Mouse (Mus musculus): ENCODE measurements at regions not wholly inside any gene's neighbourhood (a gene's known extent, or its start where the extent isn't known, plus 50 kb on each side); places are given as distances from the start of the nearest gene placed in this dataset.
A peak's percentile ranks its signal among the peaks of the same experiment; 100 is the strongest.

DNA sequence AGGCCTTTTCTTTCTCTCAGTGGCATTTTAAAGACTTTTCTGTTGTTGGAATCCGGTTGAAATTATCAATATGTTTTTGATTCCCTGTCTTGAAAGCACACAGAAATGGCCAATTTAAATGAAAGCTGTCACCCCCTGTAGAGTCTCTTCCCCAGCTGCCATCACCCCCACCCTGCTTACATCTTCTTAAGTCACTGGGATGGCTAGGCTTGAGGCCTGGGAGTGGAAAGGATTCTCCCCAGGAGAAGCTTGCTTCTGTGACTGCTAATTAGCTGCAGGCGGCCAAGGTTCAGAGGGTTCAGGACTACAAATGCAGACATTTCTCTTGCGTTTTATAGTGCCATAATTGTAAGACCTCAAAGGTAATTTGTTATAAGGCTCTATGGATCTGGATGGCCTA lies 196.5 kb upstream of the Rasgrp1 start:
- DNase-seq, result no peak
- intact Hi-C loops (cut with DNase I), result no loop called here

DNA sequence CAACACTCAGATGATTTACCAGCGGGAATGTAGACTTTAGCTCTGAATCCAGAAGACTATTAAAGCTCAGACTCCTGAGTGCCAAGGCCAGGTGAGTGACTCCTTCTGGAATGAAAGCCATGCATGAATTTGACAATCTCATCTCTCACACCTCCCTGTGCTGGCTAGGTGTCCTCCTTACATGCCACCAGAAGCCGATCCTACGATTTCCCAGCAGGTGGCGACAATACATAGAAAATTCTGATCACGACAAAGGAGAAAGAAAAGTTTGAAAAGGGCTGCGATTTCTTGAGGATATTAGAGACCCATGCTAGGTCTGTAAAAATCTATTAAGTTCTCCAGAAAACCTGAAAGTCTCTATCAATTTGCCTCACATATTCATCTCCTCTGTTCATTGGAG lies 198.7 kb upstream of the Rasgrp1 start:
- intact Hi-C loops (cut with DNase I), result loop anchor here (1.0 to 5.0 kb wide), 4 partner anchors 81 to 705 kb away; partner anchors contain the start of gene Thbs1
- DNase-seq, result peak; percentile 62 to 68

DNA sequence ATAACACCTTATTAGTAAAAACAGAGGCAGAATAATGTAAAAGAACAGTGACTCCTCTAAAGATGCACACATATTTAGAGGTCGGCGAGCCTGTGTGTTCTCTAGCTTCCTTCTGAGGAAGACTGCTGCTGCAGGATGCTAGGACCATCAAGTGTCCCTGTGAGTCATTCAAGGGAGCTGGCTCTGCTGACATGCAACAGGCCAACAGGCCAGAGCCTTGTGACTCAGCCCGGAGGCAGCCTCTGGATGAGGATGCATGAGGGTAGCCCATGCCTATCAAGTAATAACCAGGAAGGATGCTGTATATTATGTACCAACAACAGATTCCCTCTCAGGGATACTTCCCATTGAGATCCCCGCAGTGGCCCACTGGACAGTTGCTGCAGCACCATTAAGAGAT lies 199.5 kb upstream of the Rasgrp1 start:
- DNase-seq, result peak; percentile 2 to 4
- intact Hi-C loops (cut with DNase I), result loop anchor here (5.0 kb wide), 1 partner anchor 80 kb away; no protein-coding TSS in a partner anchor

DNA sequence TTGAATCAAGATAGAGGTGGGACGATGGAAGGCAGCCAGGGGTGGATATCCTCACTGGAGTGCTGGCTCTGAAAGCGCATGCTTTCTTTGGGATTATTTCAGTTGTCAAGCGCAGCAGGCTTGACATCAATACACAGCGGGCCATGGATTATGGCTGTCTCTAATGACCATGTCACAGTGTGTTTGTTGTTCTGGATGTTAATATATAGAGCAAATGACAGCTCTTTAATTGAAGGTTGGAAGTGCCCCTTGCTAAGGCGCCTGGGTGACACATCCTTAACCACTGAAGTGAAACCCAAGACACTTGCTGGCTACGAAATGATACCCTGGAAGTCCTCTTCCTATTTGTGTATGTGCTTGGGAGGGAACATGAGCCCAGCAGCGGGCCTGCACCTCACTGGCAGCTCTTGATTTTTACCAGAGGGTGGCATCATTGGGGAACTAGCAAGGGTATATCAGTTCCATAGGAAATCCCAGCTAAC lies 200.5 kb upstream of the Rasgrp1 start:
- intact Hi-C loops (cut with DNase I), result loop anchor here (5.0 kb wide), 1 partner anchor 79 kb away; no protein-coding TSS in a partner anchor
- DNase-seq, result no peak

DNA sequence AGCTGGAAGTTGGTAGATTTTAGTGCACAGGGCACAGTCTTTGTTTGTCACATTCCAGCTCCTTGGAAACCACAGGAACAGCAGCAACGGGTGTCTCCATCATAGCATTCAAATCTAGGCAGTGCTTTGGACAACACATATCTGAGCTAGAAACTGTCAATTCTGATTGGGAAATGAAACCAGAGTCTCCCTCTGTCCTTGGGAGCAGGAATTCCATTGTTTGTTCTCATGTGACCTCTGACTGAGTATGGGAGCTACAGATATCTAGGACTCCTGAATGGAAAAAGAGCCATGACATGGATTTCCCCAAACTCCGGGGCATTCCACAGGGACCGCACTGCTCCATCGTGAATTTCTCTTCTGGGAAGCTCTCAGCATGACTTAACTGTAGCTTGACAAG lies 205.5 kb upstream of the Rasgrp1 start:
- no peak for DNase-seq
- intact Hi-C loops (cut with DNase I), result no loop called here

DNA sequence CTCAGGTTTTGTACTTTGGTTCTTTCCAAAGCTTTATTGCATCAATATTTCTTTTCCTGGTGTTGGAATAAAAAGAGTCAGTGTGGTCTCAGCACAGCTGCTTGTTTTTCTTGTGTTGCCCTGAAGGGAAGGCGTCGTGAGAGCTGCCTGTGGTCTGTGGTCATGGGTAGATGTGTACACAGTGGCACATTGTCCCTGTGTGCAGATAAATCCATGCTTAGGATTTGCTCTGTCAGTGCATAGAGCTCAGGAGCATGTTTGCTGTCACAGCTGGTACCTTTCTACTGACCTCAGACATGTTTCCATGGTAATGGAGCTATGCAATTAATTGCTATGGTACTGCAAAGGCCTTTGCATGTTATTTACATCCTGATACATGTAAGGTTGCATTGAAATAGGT lies 213.5 kb upstream of the Rasgrp1 start:
- no peak for DNase-seq
- intact Hi-C loops (cut with DNase I), result no loop called here

DNA sequence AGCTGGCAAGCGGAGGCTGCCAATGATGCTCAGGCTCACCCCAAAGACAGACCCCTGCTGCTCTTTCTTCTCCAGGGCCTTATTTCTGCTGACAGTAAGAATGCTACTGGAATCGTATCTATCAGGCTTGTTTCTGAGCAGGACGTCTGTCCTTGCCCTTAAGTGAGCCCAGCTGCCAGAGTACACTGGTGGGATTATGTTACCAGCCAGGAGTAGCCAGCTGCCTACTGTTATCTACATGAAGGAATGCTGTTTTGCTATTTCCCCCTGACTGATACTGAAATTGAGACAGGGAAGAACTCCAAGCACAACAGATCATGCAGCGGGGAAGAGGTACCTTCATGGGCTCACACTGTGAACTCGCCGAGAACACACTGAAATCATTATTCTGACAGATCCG lies 228.2 kb upstream of the Rasgrp1 start:
- no peak for DNase-seq
- intact Hi-C loops (cut with DNase I), result no loop called here

DNA sequence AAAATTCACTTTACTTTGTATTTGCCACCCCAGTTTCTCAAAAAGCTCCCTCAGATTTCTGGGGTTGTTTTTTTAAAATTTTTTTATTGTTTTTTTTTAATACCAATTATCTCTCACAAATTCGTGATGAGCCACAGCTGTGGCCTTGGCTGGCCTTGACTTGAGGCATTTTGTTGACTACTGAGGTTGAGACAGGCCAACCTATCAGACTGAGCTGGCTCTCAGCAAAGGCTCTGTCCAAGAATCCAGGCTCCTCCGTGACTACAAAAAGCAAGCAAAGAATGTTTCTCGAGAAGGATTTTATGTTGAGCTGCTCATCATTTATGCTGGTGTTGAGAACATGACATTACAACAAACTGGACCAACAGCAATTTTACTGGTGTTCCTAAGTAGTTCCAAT lies 244.6 kb upstream of the Rasgrp1 start:
- intact Hi-C loops (cut with DNase I), result no loop called here
- DNase-seq, result peak in 1 of 2 experiments; percentile 10

DNA sequence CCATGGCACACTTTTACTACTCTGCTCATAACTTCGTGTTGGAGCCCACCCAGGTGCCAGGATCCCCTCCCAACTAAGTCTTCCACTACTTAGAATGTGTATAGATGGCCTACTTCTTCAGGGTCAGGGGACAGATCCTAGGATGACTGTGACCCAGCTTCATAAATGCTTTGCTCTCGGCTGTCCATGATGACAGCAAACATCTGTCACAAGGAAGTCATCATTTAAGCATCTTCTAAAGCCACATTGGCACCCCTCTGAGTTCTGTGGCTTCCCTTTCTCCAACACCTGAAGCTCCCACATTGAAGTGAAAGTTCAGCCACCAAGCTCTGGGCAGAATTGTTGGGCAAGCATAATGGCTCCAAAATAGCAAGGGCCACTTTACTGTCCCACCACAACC lies 252.2 kb upstream of the Rasgrp1 start:
- no peak for DNase-seq
- intact Hi-C loops (cut with DNase I), result no loop called here

DNA sequence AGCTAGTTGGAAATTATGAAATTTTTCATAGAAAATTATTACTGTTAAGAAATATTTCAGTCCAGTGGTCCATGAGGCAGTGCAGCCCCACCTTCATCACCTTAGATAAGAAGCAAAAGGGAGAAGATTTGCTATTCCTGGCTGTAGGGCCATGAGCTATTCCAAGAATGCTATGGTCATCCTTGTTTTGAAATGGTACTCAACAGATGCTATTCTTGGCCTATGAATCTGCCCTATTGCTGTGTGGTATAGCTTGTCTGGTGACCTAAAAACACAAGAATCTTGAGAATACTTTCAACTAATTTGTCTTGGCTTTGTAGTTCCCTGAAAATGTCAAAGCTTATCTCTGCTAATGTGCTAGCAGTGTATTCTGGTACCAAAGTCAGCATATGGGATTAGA lies 254.8 kb upstream of the Rasgrp1 start:
- no peak for DNase-seq
- intact Hi-C loops (cut with DNase I), result no loop called here

DNA sequence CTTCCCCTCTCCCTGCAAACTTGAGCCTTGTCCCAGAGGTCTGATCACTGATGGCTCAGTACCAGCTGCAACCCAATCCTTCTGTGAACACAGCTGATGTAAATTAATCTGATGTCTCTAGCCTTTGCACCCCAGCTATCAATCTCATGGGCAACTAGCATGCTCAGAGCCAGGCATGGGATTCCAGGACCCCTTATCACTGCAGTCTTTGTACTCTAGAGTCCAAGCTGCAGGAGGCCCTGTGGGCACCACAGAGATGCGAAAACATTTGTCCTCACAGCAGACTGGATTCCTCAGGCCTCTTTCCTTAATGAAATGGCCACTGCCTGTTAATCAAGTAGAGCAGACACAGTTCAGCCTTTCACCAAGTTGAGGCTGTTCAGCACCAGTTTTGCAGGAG lies 272.0 kb upstream of the Rasgrp1 start:
- no peak for DNase-seq
- intact Hi-C loops (cut with DNase I), result no loop called here

DNA sequence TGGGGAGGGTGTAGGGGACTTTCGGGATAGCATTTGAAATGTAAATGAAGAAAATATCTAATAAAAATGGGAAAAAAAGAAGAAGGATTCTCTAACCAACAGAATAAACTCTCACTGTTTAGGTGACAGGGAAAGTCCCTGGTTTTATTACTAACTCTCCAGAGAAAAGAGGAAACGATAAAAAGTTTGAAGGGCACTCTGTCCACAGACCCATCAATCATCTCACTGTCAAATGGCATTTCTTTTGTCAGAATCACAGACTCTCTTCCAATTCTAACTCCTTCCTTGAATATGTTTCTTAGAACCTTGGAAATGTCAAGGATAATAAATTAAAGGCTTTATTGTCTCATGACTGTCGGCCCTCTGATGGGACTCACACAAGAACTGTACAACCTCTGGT lies 275.3 kb upstream of the Rasgrp1 start:
- DNase-seq, result no peak
- intact Hi-C loops (cut with DNase I), result no loop called here

DNA sequence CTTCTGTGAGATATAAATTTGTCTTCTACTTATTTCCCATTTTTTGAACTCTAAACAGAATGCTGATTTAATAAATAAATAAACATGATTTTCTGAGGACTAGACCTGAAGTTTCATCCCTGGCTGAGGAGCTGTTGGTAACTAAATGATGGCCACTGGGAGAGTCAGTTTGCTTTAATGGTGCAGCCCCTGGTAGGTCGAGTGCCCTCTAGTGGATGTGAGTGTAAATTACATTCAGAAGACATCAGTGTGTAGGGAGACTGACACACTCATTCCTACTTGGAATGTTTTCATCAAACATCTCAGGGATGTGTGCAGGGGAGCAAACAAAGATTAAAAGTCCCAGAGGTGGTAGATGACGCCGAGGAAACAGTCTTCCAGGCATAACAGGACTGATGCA lies 281.2 kb upstream of the Rasgrp1 start:
- DNase-seq, result peak; percentile 4 to 13
- intact Hi-C loops (cut with DNase I), result loop anchor here (5.0 kb wide), 1 partner anchor 82 kb away; no protein-coding TSS in a partner anchor

DNA sequence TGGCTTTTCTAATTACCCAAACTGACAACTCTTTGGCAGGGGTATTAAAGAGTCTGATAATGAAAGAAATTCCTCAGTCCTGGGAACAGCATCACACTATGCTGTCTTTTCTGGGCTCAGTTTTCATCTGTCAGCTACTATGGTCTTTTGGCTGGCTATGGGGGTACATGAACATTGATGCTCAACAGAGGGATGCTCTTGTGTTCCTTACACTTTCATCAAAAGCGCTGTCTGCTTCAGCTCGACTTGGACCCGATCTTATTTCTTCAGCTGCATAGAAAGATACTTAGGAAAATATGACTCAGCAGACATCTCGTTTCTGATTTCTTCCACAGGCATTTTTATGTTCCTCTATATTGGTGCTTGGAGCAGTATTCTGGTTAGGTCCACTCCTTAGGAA lies 292.1 kb upstream of the Rasgrp1 start:
- intact Hi-C loops (cut with DNase I), result no loop called here
- no peak for DNase-seq

DNA sequence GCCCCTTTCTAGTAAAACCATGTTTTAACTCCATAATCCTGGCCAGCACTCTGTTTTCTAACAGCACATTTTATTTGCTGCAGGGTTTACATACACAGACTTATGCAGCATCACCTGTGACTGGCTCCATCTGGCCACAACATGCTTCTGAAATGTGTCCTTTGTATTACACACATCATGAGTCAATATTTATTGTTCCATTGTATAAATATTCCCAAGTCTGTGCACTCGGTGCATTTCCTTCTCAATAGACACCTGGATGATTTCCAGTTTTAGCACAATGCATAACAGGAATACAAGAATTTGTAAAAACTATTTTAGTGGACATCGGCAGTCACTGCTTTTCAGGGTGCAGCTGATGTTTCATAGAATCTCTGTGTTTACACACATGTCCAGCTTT lies 294.6 kb upstream of the Rasgrp1 start:
- intact Hi-C loops (cut with DNase I), result no loop called here
- DNase-seq, result no peak

DNA sequence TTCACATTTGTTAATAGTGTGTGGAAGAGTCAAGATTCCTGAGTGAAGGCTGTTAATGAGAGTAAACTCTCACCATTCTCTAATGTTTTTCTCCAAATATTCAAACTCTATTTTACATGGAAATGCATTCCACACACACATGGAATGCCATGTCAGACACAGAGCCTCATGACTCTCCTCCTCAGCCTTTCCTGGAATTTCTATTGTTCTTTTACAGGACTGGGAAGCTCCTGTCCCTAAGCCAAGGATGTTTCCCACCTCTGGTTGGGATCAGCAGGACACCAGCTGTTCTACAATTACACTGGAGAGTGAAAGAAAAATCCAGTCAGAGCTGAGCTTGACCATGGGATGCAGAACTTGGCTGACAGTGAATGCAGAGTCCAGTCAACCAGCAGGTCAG lies 309.3 kb upstream of the Rasgrp1 start:
- no peak for DNase-seq
- intact Hi-C loops (cut with DNase I), result no loop called here

DNA sequence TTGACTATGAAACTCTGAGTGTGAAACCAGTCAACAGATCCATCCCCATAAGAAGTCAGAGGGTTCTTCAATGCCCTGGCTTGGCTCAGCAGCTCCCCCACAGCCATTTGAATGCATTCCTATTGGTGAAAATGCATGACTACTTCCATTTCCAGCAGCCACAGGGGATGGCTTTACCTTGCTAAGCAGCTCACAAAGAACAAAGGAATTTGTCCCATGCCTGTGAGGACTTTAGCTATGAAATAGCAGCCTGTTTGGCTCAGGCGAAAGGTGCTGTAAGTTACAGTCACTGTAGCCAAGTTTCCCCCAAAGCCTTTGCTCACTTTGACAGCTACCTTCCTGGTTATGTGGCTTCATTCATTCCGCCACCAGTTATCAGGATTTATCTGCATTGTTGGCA lies 309.8 kb upstream of the Rasgrp1 start:
- DNase-seq, result no peak
- intact Hi-C loops (cut with DNase I), result no loop called here

DNA sequence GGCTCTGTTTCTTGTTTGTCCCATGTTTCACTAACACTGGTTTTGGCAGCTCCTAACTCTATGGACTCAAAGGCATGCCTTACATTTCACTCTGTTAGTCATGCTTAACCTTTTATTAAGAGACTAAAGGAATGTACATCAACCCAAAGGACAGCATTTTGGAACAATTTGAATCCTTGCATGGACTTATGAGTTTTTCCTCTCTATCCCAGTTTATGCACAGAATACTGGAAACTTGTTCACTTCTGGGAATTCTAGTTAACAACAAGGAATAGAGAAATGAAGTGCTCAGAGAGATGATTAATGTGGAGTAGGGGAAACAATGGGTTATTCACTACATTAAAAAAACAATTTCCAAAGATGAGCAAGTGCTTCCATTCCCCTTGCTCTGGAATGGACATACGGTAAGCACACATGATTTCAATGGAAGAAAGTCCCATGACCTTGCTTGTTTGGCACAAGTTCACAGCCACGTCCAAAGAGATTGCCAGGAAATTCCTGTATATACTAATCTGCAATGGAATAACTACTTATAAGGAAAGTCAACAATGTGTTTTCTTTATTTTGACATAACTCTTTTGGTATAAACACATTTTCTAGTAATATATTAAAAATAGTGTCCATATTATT lies 313.9 kb upstream of the Rasgrp1 start:
- intact Hi-C loops (cut with DNase I), result no loop called here
- DNase-seq, result no peak

DNA sequence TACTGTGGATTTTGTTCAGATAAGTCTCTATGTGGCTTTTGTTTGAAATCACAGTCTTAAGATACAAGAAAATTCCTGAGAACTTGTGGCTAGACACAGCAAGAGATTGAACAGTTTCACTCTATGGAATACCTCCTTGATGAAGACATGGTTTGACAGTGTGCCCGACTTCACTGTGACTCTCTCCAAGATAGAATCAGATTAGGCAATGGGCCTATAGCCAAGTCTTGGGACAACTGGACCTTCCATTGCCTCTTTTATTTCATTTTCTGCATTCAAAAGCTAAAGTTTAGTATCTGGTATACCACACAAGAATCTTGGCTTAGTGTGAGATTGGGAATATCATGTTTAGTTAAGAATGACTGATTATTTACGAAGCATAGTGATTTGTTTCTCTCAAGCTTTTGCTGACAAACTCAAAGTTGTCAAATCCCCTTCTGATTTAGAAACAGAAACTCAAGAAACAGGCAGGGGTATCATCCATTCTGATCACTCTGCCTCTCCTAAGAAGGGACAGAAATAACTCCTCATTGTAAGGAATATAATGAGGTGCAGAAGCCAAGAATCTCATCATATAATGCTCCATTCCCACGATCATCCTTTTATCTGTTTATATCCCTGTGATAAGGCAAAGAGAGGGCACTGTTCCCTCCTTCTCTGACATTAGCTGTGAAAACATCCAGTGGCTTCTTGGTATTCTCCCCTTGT lies 317.6 kb upstream of the Rasgrp1 start:
- no peak for DNase-seq
- intact Hi-C loops (cut with DNase I), result no loop called here

DNA sequence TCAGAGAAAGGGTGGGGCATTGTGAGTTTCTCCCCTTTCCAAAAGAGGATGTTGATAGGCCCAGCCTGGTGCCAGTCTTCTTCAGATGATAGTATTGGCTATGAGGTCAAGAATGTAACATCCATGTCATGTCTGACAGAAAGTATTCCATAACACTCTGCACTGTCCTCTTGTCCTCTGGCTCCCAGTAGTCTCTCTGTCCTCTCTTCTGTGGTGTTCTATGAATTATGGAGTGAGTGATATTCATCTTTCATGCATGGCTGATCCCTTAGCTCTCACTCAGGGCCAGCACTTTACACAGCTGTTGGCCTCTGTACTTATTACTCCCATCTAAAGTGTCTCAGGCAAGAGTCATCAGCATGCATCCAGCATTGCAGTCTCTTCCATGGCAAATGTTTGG lies 319.9 kb upstream of the Rasgrp1 start:
- DNase-seq, result no peak
- intact Hi-C loops (cut with DNase I), result no loop called here

DNA sequence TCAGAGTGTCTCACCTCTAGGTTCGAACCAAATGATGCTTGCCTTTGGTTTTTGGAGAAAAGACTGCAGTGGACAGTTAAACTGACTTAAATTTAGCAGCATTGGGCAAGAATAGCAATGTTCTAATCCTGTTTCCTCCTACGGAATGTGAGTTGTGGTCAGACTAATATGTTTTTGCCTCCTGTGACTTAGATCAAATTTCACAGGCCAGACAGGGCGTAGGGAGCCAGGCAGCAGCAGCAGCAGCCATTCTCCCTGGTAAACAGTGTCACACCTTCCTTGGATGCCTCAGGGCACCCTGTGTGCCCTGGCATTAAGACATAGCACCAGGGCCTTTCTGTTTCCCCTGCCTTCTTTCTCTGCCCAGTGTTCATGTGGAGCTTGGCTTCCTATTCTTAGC lies 323.7 kb upstream of the Rasgrp1 start:
- no peak for DNase-seq

DNA sequence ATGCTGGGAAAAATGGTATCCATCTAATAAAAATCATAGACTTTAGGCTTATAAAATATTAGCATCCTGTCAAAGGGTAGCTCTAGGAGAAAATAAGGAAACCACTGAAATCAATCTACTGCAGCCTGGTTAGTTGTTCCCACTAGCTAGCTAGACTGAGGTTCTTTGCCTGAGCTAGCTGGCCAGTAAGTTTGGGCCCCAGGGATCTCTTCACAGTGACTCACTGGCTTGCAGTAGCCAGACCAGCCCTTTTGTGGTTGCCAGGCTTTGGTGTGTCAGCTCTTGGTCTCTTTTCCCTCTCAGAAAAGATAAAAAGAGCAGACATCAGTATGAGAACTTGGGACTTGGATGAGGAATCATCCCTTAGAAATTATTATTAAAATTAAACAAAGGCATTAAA lies 325.3 kb upstream of the Rasgrp1 start:
- intact Hi-C loops (cut with DNase I), result no loop called here
- DNase-seq, result peak; percentile 24 to 29

More for the DNA sequence above, 323.7 kb upstream of the Rasgrp1 start:
- intact Hi-C loops (cut with DNase I), result no loop called here
